Mouse (Mus musculus) forebrain, embryonic 14.5 days (tissue): Measurements from ENCODE around the gene Ssh2. TPM values are rescaled to one million over a fixed set of nuclear protein-coding genes. Genes with fewer than 3 reads are reported as not detected.

ENCODE experiments used
- ATAC-seq: fragments of 200-750 bp; cut with Nextera tagmentation; 2 replicates; pipeline ENCODE4 v1.8.0; 2017; ENCODE audit warnings: mild to moderate bottlenecking, moderate library complexity
- DNase-seq: peaks from one replicate; pipeline ENCODE4 v3.0.0-alpha.2; 2015; ENCODE audit warnings: low spot score
- H3K27ac ChIP-seq: fragments of 300-500 bp; sonication (generic); 2 replicates; pipeline ENCODE4 v1.5.1; 2014; ENCODE audit warnings: low read depth, mild to moderate bottlenecking, control low read depth, low read length, moderate library complexity
- H3K27me3 ChIP-seq: fragments of 300-500 bp; sonication (generic); replicated peaks from 2 replicates; pipeline ENCODE4 v1.6.1; 2014; ENCODE audit warnings: low read length, control low read depth, mixed read lengths; ENCODE audit not compliant: control insufficient read depth, insufficient read depth
- H3K36me3 ChIP-seq: fragments of 300-500 bp; sonication (generic); 2 replicates; pipeline ENCODE4 v1.6.1; 2014; ENCODE audit warnings: low read length, control low read depth; ENCODE audit not compliant: control insufficient read depth, insufficient read depth
- H3K4me1 ChIP-seq: fragments of 300-500 bp; sonication (generic); 2 replicates; pipeline ENCODE4 v1.6.1; 2014; ENCODE audit warnings: antibody characterized with exemption, low read length, control low read depth; ENCODE audit not compliant: control insufficient read depth, insufficient read depth
- H3K4me2 ChIP-seq: fragments of 300-500 bp; sonication (generic); 2 replicates; pipeline ENCODE4 v1.6.1; 2014; ENCODE audit warnings: mild to moderate bottlenecking, control low read depth, low read length
- H3K4me3 ChIP-seq: fragments of 300-500 bp; sonication (generic); 2 replicates; pipeline ENCODE4 v1.5.1; 2014; ENCODE audit warnings: low read depth, low read length, control low read depth
- H3K9ac ChIP-seq: fragments of 300-500 bp; sonication (generic); 2 replicates; pipeline ENCODE4 v1.6.1; 2014; ENCODE audit warnings: mild to moderate bottlenecking, low read length, control low read depth, moderate library complexity
- H3K9me3 ChIP-seq: fragments of 300-500 bp; sonication (generic); replicated peaks from 2 replicates; pipeline ENCODE4 v1.6.1; 2016; ENCODE audit warnings: low read length, control low read depth, mixed read lengths; ENCODE audit not compliant: control insufficient read depth
- WGBS: fragments of 180-500 bp; shearing (Covaris S2); extraction: QIAGEN DNeasy Blood & Tissue Kit; methylation state at CpG from one replicate; pipeline ENCODE4 v1.1.7; 2014; 5-methylcytosine and 5-hydroxymethylcytosine counted together
- polyA plus RNA-seq: library from polyadenylated mRNA; unstranded; fragments of >200 nt; fragmentation: Nextera tagmentation; extraction: Ambion mirVana; gene quantifications from 2 replicates; pipeline ENCODE4 v1.2.1, GENCODE M21; 2014

Ssh2 gene
- polyA plus RNA-seq, 1 experiment from 2014 or later, result 15.5 TPM

GRCm38 (mm10) chr11:77402508-77402907 lies 186.4 kb downstream of the Ssh2 start:
- Histone ChIP-seq H3K4me2 (no peak overlapping the region), H3K9ac (no peak overlapping the region), H3K27me3 (no peaks in the 10 kb centered on the region), H3K4me1 (no peaks in the 10 kb centered on the region), H3K36me3 (0 out of 2 replicates have a peak, but pooled peaks cover 6% of the 10 kb centered on the region), H3K9me3 (no peaks in the 10 kb centered on the region), H3K27ac (no peak overlapping the region), H3K4me3 (no peak overlapping the region)
- ATAC-seq (no peak), DNase-seq (no peak)
- 86% methylated on average over 2 of the region's 2 CpGs for WGBS

- H3K4me1 ChIP-seq, result no peaks in the 10 kb centered on the region
- H3K9ac ChIP-seq, result no peak overlapping the region
- ATAC-seq (no peak), DNase-seq (no peak)
- no peak overlapping the region for H3K4me2 ChIP-seq
- H3K36me3 ChIP-seq, result peaks cover 3% of the 10 kb centered on the region; the same call in 1 of the 2 replicates
- no peaks in the 10 kb centered on the region for H3K9me3 ChIP-seq
- WGBS, result 87% methylated on average over 2 of the region's 2 CpGs
- H3K27me3 ChIP-seq, result no peaks in the 10 kb centered on the region
- H3K4me3 ChIP-seq, result no peak overlapping the region
- H3K27ac ChIP-seq, result no peak overlapping the region
These were observed 190.2 kb downstream of the Ssh2 start for GRCm38 (mm10) chr11:77406329-77406728.

GRCm38 (mm10) chr11:77409879-77410278 lies 193.8 kb downstream of the Ssh2 start:
- no peaks in the 10 kb centered on the region for H3K27me3 ChIP-seq
- H3K4me3 ChIP-seq, result no peak overlapping the region
- ATAC-seq (no peak), DNase-seq (peak; percentile 2)
- H3K27ac ChIP-seq, result no peak overlapping the region
- 94% methylated on average over 6 of the region's 6 CpGs for WGBS
- H3K4me1 ChIP-seq, result no peaks in the 10 kb centered on the region
- no peaks in the 10 kb centered on the region for H3K9me3 ChIP-seq
- no peak overlapping the region for H3K4me2 ChIP-seq
- no peak overlapping the region for H3K9ac ChIP-seq
- peaks cover 3% of the 10 kb centered on the region; the same call in 1 of the 2 replicates for H3K36me3 ChIP-seq

GRCm38 (mm10) chr11:77411284-77411683 lies 195.2 kb downstream of the Ssh2 start:
- Histone ChIP-seq H3K4me2 (no peak overlapping the region), H3K27me3 (no peaks in the 10 kb centered on the region), H3K9ac (no peak overlapping the region), H3K36me3 (peaks cover 3% of the 10 kb centered on the region; the same call in 1 of the 2 replicates), H3K9me3 (no peaks in the 10 kb centered on the region), H3K4me1 (no peaks in the 10 kb centered on the region), H3K4me3 (no peak overlapping the region), H3K27ac (no peak overlapping the region)
- DNase-seq, result no peak
- ATAC-seq, result no peak

GRCm38 (mm10) chr11:77414141-77414839 lies 198.2 kb downstream of the Ssh2 start:
- no peaks in the 10 kb centered on the region for H3K36me3 ChIP-seq
- ATAC-seq, result no peak
- no peaks in the 10 kb centered on the region for H3K4me1 ChIP-seq
- no peak overlapping the region for H3K4me2 ChIP-seq
- H3K27me3 ChIP-seq, result no peaks in the 10 kb centered on the region
- WGBS, result 91% methylated on average over 2 of the region's 2 CpGs
- no peak for DNase-seq
- no peak overlapping the region for H3K27ac ChIP-seq
- no peak overlapping the region for H3K9ac ChIP-seq
- H3K4me3 ChIP-seq, result no peak overlapping the region
- H3K9me3 ChIP-seq, result no peaks in the 10 kb centered on the region

GRCm38 (mm10) chr11:77416212-77417000 lies 200.3 kb downstream of the Ssh2 start:
- Histone ChIP-seq H3K4me1 (no peaks in the 10 kb centered on the region), H3K27me3 (no peaks in the 10 kb centered on the region), H3K4me2 (no peak overlapping the region), H3K9ac (no peak overlapping the region), H3K9me3 (no peaks in the 10 kb centered on the region), H3K27ac (no peak overlapping the region), H3K36me3 (0 out of 2 replicates have a peak, but pooled peaks cover 3% of the 10 kb centered on the region), H3K4me3 (no peak overlapping the region)
- no peak for ATAC-seq
- no peak for DNase-seq
- WGBS, result 78% methylated on average over 4 of the region's 4 CpGs

GRCm38 (mm10) chr11:77418021-77418420 lies 201.9 kb downstream of the Ssh2 start:
- no peaks in the 10 kb centered on the region for H3K27me3 ChIP-seq
- no peaks in the 10 kb centered on the region for H3K4me1 ChIP-seq
- H3K4me2 ChIP-seq, result no peak overlapping the region
- WGBS, result 95% methylated on average over 4 of the region's 4 CpGs
- DNase-seq (no peak), ATAC-seq (no peak)
- H3K4me3 ChIP-seq, result no peak overlapping the region
- H3K36me3 ChIP-seq, result 0 out of 2 replicates have a peak, but pooled peaks cover 6% of the 10 kb centered on the region
- no peak overlapping the region for H3K27ac ChIP-seq
- H3K9me3 ChIP-seq, result no peaks in the 10 kb centered on the region
- H3K9ac ChIP-seq, result no peak overlapping the region

GRCm38 (mm10) chr11:77423175-77423859 lies 207.2 kb downstream of the Ssh2 start:
- DNase-seq (no peak), ATAC-seq (no peak)
- Histone ChIP-seq H3K4me1 (no peaks in the 10 kb centered on the region), H3K36me3 (peaks cover 23% of the 10 kb centered on the region; the same call in 1 of the 2 replicates), H3K9me3 (no peaks in the 10 kb centered on the region), H3K4me3 (no peak overlapping the region), H3K27me3 (no peaks in the 10 kb centered on the region), H3K9ac (no peak overlapping the region), H3K27ac (no peak overlapping the region), H3K4me2 (no peak overlapping the region)
- WGBS, result 87% methylated on average over 4 of the region's 4 CpGs
